Mouse (Mus musculus): ENCODE measurements around the gene Dab2ip.
A peak's percentile ranks its signal among the peaks of the same experiment; 100 is the strongest.

Dab2ip gene

DNA sequence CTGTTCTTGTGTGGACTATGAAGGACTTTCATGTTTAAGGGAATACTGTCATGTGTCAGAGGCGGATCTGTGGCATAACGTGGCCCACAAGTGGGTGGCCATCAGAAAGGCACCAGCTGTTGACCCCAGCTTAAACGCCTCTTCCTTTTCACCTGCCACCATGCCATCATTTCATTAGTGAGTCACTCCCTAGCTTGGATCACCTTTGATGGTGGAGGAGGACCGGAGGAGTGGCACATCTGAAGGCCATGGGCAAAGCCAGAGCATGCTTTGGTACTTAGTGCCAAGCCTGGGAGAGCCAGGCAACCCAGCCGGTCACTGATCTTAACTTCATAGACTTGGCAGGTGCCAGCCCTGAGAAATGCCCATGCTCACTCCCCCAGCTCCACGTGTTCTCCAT lies 96.7 kb downstream of the Dab2ip start:
- DNase-seq (ENCODE audit: low spot score), result no peak

GRCm38 (mm10) chr2:35655996-35656395 lies 97.9 kb downstream of the Dab2ip start:
- no peak for DNase-seq (ENCODE audit: low spot score)

DNA sequence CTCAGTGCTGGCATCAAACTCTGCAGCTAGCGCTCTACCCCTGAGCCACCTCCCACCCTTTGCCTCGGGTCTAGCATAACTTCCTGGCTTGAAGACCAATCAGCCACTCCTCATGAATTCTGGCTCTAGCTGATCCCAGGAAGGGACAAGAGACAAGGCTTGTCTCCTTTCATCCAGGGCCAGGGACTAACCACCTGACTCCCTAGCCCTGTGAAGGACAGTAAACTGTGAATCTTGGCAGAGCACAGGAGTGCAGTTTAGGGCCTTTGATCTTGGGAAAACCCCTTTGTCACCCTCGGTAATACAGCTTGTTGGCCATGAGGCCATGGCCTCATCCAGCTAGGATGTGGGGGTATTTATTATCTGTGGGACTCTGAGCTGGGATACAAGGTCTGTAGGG lies 100.2 kb downstream of the Dab2ip start:
- DNase-seq (ENCODE audit: low spot score), result no peak

GRCm38 (mm10) chr2:35659578-35660194 lies 101.6 kb downstream of the Dab2ip start:
- DNase-seq (ENCODE audit: low spot score), result no peak

- peak; percentile 73 for DNase-seq (ENCODE audit: low spot score)
These were observed 102.9 kb downstream of the Dab2ip start for GRCm38 (mm10) chr2:35660953-35661374.

DNA sequence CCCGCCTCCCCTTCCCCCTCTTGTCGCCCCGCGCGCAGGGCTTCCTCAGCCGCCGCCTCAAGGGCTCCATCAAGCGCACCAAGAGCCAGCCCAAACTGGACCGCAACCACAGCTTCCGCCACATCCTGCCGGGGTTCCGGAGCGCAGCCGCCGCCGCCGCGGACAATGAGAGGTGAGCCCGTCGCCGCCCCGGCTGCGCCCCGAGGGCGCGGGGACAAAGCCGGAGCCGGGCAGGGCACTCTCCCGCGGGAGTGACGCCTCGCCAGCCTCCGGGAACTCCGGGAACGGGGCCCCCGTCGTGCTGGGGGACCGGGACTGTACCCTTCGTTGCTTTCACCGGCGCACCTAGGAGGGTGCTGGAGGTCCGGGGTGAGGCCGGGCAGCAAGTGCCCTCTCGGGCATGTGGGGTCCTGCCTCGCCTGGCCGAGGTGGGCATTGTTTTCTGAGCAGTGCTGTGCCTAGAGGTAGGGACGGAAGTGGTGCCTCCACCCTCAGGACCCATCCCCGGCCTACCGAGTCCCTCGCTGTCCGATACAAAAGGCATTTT lies 103.5 kb downstream of the Dab2ip start:
- DNase-seq (ENCODE audit: low spot score), result peak; percentile 37

DNA sequence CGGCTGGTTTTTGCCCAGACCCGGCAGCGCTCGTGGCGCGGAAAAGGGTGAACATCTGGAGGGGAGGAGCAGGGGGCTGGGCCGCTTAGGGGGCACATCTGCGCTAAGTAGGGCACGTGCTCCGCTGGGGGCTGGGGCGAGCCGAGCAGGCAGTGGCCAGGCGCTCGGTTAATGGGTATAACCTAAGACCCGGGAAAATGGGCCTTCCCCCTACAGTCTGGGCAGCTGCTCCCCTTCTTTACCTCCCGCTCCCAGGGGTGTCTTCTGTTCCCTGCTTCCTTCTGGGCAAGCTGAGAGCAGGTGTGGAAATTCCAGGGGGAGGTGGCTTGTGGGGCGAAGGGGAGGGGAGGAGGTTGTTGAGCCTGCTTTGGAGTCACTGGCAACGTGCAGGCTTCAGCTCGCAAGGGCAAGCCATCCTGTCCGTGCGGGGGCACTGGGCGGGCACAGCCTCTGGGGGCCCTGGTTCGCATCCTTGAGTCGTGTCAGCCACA lies 104.0 kb downstream of the Dab2ip start:
- peak; percentile 35 for DNase-seq (ENCODE audit: low spot score)

DNA sequence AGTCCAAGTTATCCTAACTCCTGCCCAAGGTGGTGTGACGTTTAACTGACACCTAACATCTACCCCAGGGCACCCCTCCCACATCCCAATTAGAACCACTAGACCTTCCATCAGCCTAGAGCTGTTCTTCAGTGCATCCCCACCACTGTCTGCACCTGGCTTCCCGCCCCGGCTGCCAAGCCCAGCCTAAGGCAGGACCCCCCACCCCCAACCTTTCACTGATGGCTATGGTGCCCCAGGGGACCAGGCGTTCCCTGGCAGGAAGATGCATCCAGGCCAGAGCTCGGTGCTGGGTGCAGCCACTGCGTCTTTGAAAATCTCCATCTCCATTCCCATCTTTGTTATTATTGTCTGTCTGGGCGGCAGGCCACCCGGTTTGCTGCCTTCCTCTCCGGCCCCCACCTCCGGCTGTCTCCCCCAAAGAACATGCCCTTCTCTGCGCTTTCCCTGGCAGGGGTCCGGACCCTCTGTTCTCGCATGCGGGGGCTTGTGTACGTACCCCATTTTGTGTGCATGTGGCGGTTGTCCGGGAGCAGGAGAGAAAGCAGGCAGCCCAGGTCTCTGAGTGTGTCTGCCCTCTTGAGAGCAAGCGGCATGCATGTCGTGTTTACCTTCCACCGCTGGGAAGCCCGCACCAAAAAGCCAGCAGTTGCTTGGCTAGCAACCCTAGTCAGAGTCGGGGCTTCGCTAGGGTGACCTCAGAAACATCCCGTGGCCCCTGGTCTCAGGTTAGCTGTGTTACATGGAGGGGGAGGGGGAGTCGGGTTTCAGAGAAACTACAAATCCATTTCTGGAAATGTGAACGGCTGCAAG lies 104.9 kb downstream of the Dab2ip start:
- no peak for DNase-seq (ENCODE audit: low spot score)

- DNase-seq (ENCODE audit: low spot score), result no peak
These were observed 109.7 kb downstream of the Dab2ip start for GRCm38 (mm10) chr2:35667746-35668145.

DNA sequence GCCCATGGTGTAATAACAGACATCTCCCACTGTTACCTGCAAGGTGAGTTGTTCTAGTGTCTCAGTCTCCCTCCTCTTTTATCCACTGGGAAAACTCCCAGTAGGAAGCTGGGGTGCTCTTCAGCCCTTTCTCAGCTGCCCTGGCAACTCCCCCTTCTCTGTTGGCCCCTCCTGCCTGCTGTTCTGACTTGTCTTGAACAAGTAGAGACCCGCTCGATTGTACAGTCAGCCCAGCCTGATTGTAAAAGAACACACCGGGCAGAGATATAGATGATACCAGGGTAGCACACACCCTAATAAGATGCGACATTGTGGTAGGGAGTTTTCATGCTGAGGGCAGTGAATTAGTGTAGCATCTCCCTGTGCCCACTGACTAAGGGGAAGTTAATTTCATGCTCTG lies 111.2 kb downstream of the Dab2ip start:
- no peak for DNase-seq (ENCODE audit: low spot score)

DNA sequence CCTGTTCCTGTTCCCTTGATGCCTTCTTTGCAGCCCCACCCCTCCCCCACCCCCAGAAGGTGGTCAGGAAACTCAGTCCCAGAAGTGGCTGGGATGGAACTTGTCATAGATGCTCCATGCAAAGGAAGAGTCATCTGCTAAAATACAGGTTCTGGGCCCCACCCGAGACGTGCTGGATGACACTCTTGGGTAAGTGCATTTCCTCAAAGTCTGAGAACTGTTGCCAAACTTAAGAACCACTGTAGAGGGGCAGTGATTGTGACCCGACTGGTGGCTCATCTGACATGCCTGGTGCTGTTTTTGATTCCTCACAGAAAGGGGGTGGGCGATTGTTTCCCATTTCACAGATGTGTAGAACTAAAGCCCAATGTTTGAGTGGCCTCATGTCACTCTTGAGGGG lies 111.7 kb downstream of the Dab2ip start:
- DNase-seq (ENCODE audit: low spot score), result no peak

DNA sequence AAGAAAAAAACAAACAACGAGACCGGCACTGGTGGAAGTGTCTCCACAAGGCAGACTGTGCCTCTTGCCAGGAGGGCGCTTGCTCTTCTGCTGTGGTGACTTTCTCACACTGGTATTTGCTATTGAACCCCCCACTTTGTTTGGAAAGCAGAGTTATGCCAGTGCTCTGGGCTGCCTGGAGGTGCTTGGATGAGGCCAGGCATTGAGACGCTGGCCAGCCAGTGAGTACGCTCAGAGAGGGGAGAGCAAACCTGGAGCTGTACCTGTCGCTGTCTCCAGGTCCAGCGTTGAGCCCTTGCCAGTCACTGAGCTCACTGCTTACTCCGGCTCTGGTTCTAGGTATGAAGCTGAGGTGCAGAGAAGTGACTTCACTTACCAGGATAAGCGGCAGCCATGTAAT lies 112.2 kb downstream of the Dab2ip start:
- DNase-seq (ENCODE audit: low spot score), result no peak

DNA sequence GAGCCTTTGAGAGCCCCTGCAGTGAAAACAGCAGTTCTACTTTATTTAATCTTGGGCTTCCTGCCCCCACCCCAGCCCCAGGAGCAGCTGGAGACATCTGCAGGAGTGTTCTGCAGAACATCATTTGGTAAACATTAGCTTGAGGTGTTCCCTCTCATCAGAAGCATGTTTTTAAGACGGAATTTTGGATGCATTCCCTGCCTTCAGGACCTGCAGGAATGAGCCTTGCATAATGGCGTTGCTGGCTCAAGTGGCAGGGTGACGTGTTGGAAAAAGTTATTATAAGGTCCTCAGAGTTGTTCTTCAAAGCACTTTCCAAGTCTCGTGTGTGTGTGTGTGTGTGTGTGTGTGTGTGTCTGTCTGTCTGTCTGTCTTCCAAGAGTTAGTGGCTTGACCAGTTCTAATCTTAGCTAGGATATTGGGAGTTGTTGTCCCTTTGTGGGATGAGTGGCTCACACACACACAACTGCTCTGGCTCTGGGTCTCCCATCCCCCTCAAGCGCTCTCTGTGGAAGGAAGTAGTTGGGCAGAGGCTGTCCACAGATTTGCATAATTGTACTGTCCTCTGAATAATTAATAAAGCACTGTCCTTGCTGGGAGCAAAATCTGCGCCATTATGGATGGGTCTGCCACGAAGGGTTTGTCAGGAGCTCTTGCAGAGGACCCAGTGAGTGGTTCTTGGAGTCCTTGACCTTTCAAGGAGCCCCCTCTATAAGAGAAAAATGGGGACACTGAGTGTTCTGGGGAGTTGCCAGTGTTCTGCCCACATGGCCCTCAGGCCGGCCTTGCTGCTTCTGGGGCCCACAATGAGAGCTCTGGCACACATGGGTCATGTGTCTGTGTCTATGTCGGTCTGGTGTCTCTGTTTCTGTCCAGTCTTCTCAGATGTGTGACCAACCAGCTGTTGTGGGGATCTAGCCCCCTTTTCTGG lies 114.2 kb downstream of the Dab2ip start:
- no peak for DNase-seq (ENCODE audit: low spot score)

DNA sequence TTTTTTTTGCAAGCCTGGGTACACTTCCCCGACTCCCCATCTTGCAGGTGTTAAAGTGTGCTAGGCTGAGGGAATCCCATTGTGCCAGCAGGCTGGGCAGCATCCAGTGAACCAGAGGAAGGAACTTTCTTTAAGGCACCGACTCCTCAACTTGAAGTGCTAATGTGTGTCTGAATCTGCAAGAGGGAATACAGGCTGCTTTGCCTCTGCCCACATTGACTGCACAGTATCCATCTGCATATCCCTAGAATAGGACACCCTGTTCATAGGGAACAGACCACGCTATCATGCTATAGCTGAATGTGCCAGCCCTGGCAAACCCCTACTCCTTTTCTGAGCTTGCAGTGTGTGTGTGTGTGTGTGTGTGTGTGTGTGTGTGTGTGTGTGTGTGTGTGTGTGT lies 115.1 kb downstream of the Dab2ip start:
- DNase-seq (ENCODE audit: low spot score), result no peak

GRCm38 (mm10) chr2:35673986-35674385 lies 115.9 kb downstream of the Dab2ip start:
- DNase-seq (ENCODE audit: low spot score), result no peak

- no peak for DNase-seq (ENCODE audit: low spot score)
These were observed 116.4 kb downstream of the Dab2ip start for GRCm38 (mm10) chr2:35674431-35674830.

- DNase-seq (ENCODE audit: low spot score), result no peak
These were observed 118.1 kb downstream of the Dab2ip start for GRCm38 (mm10) chr2:35676075-35676665.

- DNase-seq (ENCODE audit: low spot score), result no peak
These were observed 119.8 kb downstream of the Dab2ip start for GRCm38 (mm10) chr2:35677855-35678254.

DNA sequence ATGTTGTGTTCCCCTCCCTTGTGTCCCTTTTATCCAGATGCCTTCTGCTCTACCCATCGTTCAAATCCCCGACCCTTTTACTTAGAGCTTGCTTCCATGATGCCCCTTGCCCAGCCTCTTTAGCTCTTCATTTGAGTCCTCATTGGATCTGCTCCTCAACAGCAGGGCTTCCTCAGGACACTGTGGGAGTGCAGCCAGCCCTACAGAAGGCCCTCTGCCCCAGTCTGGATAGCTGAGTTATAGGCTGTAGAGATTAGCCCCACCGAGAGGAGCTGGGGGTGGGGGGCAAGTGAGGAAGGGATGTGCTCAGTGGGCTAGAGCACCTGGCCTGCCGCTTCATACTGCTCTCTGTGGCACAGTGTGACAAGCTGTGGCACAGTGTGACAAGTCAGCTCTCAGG lies 120.4 kb downstream of the Dab2ip start:
- no peak for DNase-seq (ENCODE audit: low spot score)

GRCm38 (mm10) chr2:35679812-35680672 lies 122.0 kb downstream of the Dab2ip start:
- DNase-seq (ENCODE audit: low spot score), result no peak

- no peak for DNase-seq (ENCODE audit: low spot score)
These were observed 122.8 kb downstream of the Dab2ip start for GRCm38 (mm10) chr2:35680833-35681232.
